Mouse (Mus musculus) myocyte (in vitro differentiated cells): Measurements from ENCODE around the gene Zfp598.

Source experiments
- CEBPB ChIP-seq: IDR thresholded peaks from 2 replicates; pipeline ENCODE4 v1.6.1; 2011; ENCODE audit warnings: mild to moderate bottlenecking, moderate library complexity; ENCODE audit not compliant: poor library complexity, insufficient read depth, severe bottlenecking
- E2F4 ChIP-seq: IDR thresholded peaks from one replicate; pipeline ENCODE4 v1.6.1; 2011; ENCODE audit warnings: mild to moderate bottlenecking, control low read depth, moderate library complexity; ENCODE audit not compliant: insufficient read depth
- MAX ChIP-seq: IDR thresholded peaks from one replicate; pipeline ENCODE4 v1.6.1; 2011; ENCODE audit warnings: low read depth, mild to moderate bottlenecking, control low read depth
- MYOD1 ChIP-seq, 3 experiments: IDR thresholded peaks; one replicate each; pipeline ENCODE4 v1.6.1; 2011; ENCODE audit warnings: control low read depth in 2 of 3, low read depth in 2 of 3, mild to moderate bottlenecking in 2 of 3, moderate library complexity in 1 of 3; ENCODE audit not compliant: insufficient read length in 2 of 3, control insufficient read depth in 1 of 3
- MYOG ChIP-seq, 3 experiments: IDR thresholded peaks; one replicate each; pipeline ENCODE4 v1.6.1; 2011; ENCODE audit warnings: control low read depth in 2 of 3, low read depth in 2 of 3, mild to moderate bottlenecking in 2 of 3; ENCODE audit not compliant: insufficient read length in 2 of 3, control insufficient read depth in 1 of 3, insufficient read depth in 1 of 3
- POLR2A ChIP-seq: IDR thresholded peaks from one replicate; pipeline ENCODE4 v1.6.1; 2011; ENCODE audit warnings: low read depth, mild to moderate bottlenecking, control low read depth, moderate library complexity; ENCODE audit not compliant: insufficient read length
- POLR2AphosphoS2 ChIP-seq: IDR thresholded peaks from one replicate; pipeline ENCODE4 v1.6.1; 2011; ENCODE audit warnings: low read depth, control low read depth; ENCODE audit not compliant: insufficient read length
- REST ChIP-seq: IDR thresholded peaks from one replicate; pipeline ENCODE4 v1.6.1; 2011; ENCODE audit warnings: mild to moderate bottlenecking, control low read depth, moderate library complexity; ENCODE audit not compliant: insufficient read depth, insufficient read length
- TCF12 ChIP-seq: IDR thresholded peaks from one replicate; pipeline ENCODE4 v1.6.1; 2011; ENCODE audit warnings: mild to moderate bottlenecking, control low read depth; ENCODE audit not compliant: poor library complexity, insufficient read depth, severe bottlenecking
- TCF3 ChIP-seq: IDR thresholded peaks from one replicate; pipeline ENCODE4 v1.6.1; 2011; ENCODE audit warnings: low read depth, control low read depth; ENCODE audit not compliant: insufficient read length
- USF1 ChIP-seq: IDR thresholded peaks from one replicate; pipeline ENCODE4 v1.6.1; 2011; ENCODE audit warnings: low read depth, mild to moderate bottlenecking, control low read depth, moderate library complexity

DNA sequence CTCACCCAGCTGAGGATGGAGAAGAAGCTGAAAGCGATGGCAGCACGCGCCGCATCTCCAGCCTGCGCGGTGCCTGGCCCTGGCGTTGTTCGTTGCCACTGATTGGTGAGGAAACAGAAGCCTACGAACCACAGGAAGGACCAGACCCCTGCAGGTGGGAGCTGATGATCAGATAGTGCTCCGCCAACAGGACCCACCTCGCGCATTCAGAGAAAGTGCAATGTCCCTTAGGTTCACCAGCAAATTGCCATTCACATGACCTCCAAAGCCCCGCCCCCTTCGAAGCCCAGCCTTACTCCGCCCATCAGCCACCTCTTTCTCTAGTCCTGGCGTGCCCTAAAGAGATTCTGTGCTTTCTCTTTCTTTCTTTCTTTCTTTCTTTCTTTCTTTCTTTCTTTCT is 17.0 kb downstream of the Zfp598 start:
- no peak for TF ChIP-seq POLR2AphosphoS2
- no peak for TF ChIP-seq USF1
- no peak for TF ChIP-seq POLR2A
- TF ChIP-seq TCF3, result no peak
- TF ChIP-seq E2F4, result no peak
- TF ChIP-seq CEBPB, result no peak
- no peak for TF ChIP-seq MAX
- no peak for TF ChIP-seq MYOG (IDR thresholded peaks at IDR 0.05; ENCODE audit: control insufficient read depth in 1 of 3, insufficient read depth in 1 of 3, insufficient read length in 2 of 3, low read depth in 2 of 3)
- no peak for TF ChIP-seq MYOD1 (IDR thresholded peaks at IDR 0.05; ENCODE audit: control insufficient read depth in 1 of 3, insufficient read length in 2 of 3, low read depth in 2 of 3)
- TF ChIP-seq TCF12, result no peak
- TF ChIP-seq REST, result no peak
